Mouse (Mus musculus) stomach, embryonic 16.5 days (tissue): ENCODE data around the gene Gngt2. TPM values are rescaled to one million over a fixed set of nuclear protein-coding genes. Genes with fewer than 3 reads are reported as not detected.

ENCODE experiments used
- ATAC-seq: fragments of 200-750 bp; cut with Nextera tagmentation; 2 replicates; pipeline ENCODE4 v1.8.0; 2017; ENCODE audit warnings: moderate number of reproducible peaks, moderate TSS enrichment; ENCODE audit not compliant: insufficient read depth, low FRiP score
- H3K27ac ChIP-seq: fragments of 300-500 bp; sonication (generic); 2 replicates; pipeline ENCODE4 v1.5.1; 2014; ENCODE audit warnings: low read length
- H3K27me3 ChIP-seq: fragments of 300-500 bp; sonication (generic); 2 replicates; pipeline ENCODE4 v1.6.1; 2014; ENCODE audit warnings: low read length, control low read depth, mixed read lengths; ENCODE audit not compliant: control insufficient read depth, insufficient read depth
- H3K36me3 ChIP-seq: fragments of 300-500 bp; sonication (generic); 2 replicates; pipeline ENCODE4 v1.6.1; 2014; ENCODE audit warnings: low read length; ENCODE audit not compliant: control insufficient read depth, insufficient read depth
- H3K4me1 ChIP-seq: fragments of 300-500 bp; sonication (generic); 2 replicates; pipeline ENCODE4 v1.6.1; 2014; ENCODE audit warnings: low read length, control low read depth, mixed read lengths; ENCODE audit not compliant: control insufficient read depth, insufficient read depth
- H3K4me2 ChIP-seq: fragments of 300-500 bp; sonication (generic); 2 replicates; pipeline ENCODE4 v1.6.1; 2014; ENCODE audit warnings: low read depth, low read length, mixed read lengths
- H3K4me3 ChIP-seq: fragments of 300-500 bp; sonication (generic); replicated peaks from 2 replicates; pipeline ENCODE4 v1.5.1; 2014; ENCODE audit warnings: mild to moderate bottlenecking, low read length
- H3K9ac ChIP-seq: fragments of 300-500 bp; sonication (generic); 2 replicates; pipeline ENCODE4 v1.6.1; 2014; ENCODE audit warnings: low read length
- H3K9me3 ChIP-seq: fragments of 300-500 bp; sonication (generic); replicated peaks from 2 replicates; pipeline ENCODE4 v1.6.1; 2016; ENCODE audit warnings: low read length, control low read depth; ENCODE audit not compliant: control insufficient read depth
- WGBS: fragments of 180-500 bp; shearing (Covaris S2); extraction: QIAGEN DNeasy Blood & Tissue Kit; methylation state at CpG from one replicate; pipeline ENCODE4 v1.1.7; 2014; 5-methylcytosine and 5-hydroxymethylcytosine counted together
- polyA plus RNA-seq: library from polyadenylated mRNA; unstranded; fragments of >200 nt; fragmentation: Nextera tagmentation; extraction: Ambion mirVana; gene quantifications from 2 replicates; pipeline ENCODE4 v1.2.1, GENCODE M21; 2015

The Gngt2 gene
- polyA plus RNA-seq, 1 experiment from 2014 or later, result 18.2 TPM

DNA sequence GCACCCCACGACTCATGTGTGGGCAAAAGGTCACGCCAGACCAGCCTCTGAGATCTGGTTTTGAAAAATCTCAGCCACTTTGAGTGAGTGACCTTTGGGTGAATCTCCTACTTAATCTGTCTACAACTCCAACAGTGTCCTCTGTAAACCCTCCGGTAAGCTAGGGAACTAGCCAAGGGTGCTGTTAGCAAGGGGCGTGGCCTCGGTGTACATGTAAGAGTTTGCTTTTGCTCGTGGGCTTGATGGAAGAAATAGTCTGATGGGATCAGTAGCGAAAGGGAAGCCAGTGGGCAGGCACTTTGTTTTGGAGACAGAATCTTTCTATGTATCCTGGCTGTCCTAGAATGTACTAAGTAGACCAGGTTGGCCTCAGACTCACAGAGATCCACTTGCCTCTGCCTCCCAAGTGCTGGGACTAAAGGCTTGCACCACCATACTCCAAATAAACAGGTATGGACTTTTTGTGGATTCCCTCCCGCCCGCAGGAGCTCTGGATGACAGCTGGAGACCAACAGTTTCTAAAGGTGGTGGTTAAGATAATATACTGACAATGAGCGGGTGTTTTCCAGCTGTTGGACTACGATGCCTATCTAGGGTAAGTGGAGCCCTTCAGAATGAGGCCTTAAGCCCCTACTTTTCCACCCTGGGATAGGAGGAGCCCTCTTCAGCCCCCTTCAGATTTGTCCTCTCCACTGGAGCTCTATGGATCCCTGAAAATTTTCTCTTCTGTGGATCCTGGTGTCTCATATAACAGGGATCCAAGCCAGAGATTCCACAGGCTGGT is 8.6 kb upstream of the Gngt2 start:
- Histone ChIP-seq H3K27me3 (peaks cover 60% of the 10 kb centered on the region), H3K4me2 (no peak overlapping the region), H3K4me3 (no peak overlapping the region), H3K4me1 (peaks cover 21% of the 10 kb centered on the region), H3K36me3 (no peaks in the 10 kb centered on the region), H3K27ac (no peak overlapping the region), H3K9ac (no peak overlapping the region), H3K9me3 (no peaks in the 10 kb centered on the region)
- WGBS, result 70% methylated on average over 11 of the region's 11 CpGs
- ATAC-seq, result no peak

DNA sequence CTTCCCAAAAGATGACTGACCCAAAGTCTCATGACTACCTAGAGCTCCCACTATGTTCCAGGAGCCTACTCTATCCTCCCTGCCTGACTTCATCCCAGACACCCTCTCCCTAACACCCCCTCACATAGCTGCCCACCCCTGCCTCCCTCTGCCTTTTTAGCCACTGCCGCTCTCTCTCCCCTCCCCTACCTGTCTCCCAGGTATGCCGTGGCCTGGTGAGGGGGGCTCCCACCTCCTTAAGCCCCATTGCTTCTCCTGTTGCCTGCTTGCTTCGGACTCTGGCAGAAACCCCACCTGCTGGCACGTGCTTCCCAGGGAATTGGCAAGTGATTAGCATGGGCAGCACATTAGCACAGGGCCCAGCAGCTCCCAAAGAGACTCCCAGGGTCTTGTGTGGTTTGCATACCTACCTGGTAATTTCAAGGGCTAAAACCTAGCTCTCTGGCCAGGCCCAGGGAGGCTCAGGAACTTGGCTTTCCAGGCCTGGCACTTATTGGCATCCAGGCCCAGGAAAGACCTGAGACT is 7.4 kb upstream of the Gngt2 start:
- no peak overlapping the region for H3K9ac ChIP-seq
- H3K4me1 ChIP-seq, result peaks cover 22% of the 10 kb centered on the region
- H3K27me3 ChIP-seq, result peaks cover 72% of the 10 kb centered on the region
- H3K9me3 ChIP-seq, result no peaks in the 10 kb centered on the region
- no peak for ATAC-seq
- H3K36me3 ChIP-seq, result no peaks in the 10 kb centered on the region
- H3K4me3 ChIP-seq, result no peak overlapping the region
- WGBS, result 40% methylated on average over 4 of the region's 4 CpGs
- no peak overlapping the region for H3K27ac ChIP-seq
- H3K4me2 ChIP-seq, result no peak overlapping the region

DNA sequence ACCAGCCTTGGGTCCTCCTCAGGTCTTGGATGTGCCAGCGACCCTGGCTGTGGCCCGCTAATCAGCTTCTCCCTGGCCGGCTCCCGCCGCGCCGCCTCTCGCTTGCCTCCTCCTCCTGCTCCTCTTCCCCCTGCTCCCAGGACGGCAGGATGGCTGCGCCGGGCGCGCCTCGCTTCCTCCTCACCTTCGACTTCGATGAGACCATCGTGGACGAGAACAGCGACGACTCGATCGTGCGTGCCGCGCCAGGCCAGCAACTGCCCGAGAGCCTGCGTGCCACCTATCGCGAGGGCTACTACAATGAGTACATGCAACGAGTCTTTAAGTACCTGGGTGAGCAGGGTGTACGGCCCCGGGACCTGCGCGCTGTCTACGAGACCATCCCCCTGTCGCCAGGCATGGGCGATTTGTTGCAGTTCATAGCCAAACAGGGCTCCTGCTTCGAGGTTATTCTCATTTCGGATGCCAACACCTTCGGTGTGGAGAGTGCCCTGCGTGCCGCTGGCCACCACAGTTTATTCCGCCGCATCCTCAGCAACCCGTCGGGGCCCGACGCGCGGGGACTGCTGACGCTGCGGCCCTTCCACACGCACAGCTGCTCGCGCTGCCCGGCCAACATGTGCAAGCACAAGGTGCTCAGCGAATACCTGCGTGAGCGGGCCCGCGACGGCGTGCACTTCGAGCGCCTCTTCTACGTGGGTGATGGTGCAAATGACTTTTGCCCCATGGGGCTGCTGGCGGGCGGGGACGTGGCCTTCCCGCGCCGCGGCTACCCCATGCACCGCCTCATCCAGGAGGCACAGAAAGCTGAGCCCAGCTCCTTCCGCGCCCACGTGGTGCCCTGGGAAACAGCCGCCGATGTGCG is 6.4 kb upstream of the Gngt2 start:
- WGBS, result 3% methylated on average over 80 of the region's 80 CpGs
- H3K4me2 ChIP-seq, result peak overlapping the region; percentile 52
- no peaks in the 10 kb centered on the region for H3K9me3 ChIP-seq
- no peak for ATAC-seq
- H3K27ac ChIP-seq, result no peak overlapping the region
- H3K4me1 ChIP-seq, result peaks cover 31% of the 10 kb centered on the region
- no peaks in the 10 kb centered on the region for H3K36me3 ChIP-seq
- peak overlapping the region; percentile 45 for H3K9ac ChIP-seq
- H3K4me3 ChIP-seq, result peak overlapping the region; percentile 38
- H3K27me3 ChIP-seq, result peaks cover 74% of the 10 kb centered on the region

DNA sequence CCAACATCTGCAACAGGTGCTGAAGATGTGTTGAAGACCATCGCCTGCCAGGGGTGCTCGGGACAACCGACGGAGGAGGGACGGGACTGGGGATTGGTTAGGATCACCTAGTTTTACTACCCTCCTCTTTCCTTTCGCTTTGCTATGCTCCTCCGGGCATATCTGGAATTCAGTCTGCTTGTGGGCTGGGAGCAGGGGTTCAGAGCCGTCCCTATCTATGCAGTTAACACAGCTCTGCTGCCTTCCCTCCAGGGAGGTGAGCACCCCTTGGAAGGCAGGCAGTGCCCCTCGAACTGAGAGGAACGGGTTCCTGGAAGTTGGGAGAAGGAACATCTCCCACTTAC is 5.8 kb upstream of the Gngt2 start:
- Histone ChIP-seq H3K36me3 (no peaks in the 10 kb centered on the region), H3K27me3 (peaks cover 74% of the 10 kb centered on the region), H3K4me3 (peak overlapping the region; percentile 38), H3K27ac (no peak overlapping the region), H3K4me2 (peak overlapping the region; percentile 52), H3K4me1 (peaks cover 36% of the 10 kb centered on the region), H3K9ac (peak overlapping the region; percentile 45; the same call in 1 of the 2 replicates), H3K9me3 (no peaks in the 10 kb centered on the region)
- 7% methylated on average over 10 of the region's 10 CpGs for WGBS
- ATAC-seq, result no peak

DNA sequence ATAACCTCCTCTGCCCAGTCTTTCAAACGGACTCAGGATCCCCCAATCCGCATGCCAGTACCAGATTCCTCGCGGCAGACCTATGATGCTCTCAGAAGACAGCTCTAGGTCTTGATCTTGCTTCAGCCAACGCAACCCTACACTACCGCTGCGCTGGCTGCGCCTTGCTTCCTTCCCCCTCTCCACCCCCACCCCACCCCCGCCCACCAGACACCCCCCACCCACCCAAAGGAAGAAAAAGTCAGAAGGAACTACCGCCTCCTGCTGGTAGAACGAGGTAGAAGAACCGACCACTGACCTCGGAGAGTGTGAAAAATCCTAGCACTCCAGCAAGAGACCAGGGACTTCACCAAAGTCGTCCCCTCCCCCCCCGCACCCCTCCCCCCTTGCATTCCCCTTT is 5.4 kb upstream of the Gngt2 start:
- Histone ChIP-seq H3K4me3 (peak overlapping the region; percentile 38), H3K4me2 (peak overlapping the region; percentile 52; the same call in 1 of the 2 replicates), H3K36me3 (no peaks in the 10 kb centered on the region), H3K9ac (no peak overlapping the region), H3K4me1 (peaks cover 36% of the 10 kb centered on the region), H3K9me3 (no peaks in the 10 kb centered on the region), H3K27me3 (peaks cover 73% of the 10 kb centered on the region), H3K27ac (no peak overlapping the region)
- no peak for ATAC-seq
- 7% methylated on average over 14 of the region's 15 CpGs for WGBS

DNA sequence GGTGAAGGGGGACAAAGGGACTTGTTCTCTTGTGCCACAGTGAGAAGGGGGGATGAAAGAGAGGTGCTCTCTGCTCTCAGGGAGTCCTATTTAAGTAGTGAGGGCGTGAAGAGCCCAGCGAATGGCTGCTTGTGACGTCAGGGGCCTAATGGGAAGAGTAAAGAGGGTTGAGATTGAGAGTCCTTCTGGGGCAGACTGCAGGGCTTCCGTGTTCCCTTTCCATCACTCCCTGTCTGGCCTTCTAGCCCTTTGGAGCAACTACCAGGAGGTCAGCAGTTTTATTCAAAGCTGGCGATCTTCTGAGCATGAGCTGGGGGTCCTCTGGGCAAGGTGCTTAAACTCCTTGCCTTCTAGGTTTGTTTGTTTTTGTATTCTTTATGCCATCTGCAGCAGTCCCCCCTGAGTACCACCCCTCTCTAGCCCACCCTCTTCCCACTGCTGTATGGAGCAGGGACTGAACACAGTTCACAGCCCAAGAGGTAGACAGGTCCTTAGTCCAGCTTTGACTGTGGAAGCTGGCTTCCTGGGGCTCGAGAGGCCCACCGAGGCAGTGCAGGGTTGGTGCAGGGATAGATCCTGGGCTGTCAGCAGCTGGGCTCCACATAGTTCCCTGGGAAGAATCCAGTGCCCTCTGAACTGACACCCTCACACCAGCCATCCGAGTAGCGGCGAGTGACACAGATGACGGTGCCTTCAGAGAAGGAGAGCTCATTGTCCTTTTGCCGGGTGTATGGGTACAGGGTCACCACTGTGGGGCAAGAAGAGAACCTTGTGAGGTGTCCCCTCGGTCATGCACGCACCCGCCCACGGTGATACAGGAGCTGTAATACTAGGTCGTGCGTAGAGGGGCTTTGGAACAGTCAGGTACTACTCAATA is 4.6 kb upstream of the Gngt2 start:
- H3K27me3 ChIP-seq, result peaks cover 70% of the 10 kb centered on the region
- 56% methylated on average over 18 of the region's 18 CpGs for WGBS
- H3K36me3 ChIP-seq, result no peaks in the 10 kb centered on the region
- no peak for ATAC-seq
- H3K9ac ChIP-seq, result no peak overlapping the region
- H3K4me3 ChIP-seq, result no peak overlapping the region
- peaks cover 42% of the 10 kb centered on the region for H3K4me1 ChIP-seq
- no peaks in the 10 kb centered on the region for H3K9me3 ChIP-seq
- H3K4me2 ChIP-seq, result no peak overlapping the region
- no peak overlapping the region for H3K27ac ChIP-seq

DNA sequence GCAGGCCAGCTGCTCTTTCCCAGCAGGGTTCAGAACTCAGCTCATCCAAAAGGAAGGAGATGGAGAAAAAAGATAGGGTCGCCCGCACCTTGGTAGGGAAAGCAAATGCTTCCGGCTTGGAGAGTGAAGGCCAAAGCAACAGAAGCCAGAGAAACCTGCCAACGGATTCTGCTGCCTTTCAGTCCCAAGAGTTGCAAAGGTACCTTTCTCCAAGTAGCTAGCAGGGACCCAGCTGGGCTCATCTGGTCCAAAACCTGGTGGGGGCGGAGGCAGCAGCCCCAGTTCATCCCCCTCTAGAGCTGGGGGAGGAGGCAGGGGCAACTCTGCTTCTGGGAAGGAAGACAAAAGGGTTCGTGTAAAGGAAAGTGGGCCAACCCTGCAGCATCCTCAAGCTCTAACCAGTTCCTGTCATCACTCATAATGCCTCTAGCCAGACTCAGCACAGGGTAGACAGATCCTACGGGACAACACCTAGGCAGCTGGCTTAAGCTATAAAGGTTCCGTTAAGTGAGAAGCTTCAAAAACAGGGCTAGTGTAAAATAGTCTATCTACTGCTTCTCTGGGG is 3.9 kb upstream of the Gngt2 start:
- no peak overlapping the region for H3K27ac ChIP-seq
- 37% methylated on average over 8 of the region's 8 CpGs for WGBS
- H3K9ac ChIP-seq, result no peak overlapping the region
- no peak for ATAC-seq
- no peak overlapping the region for H3K4me3 ChIP-seq
- peaks cover 44% of the 10 kb centered on the region for H3K4me1 ChIP-seq
- H3K27me3 ChIP-seq, result peaks cover 67% of the 10 kb centered on the region
- H3K36me3 ChIP-seq, result no peaks in the 10 kb centered on the region
- H3K9me3 ChIP-seq, result no peaks in the 10 kb centered on the region
- H3K4me2 ChIP-seq, result no peak overlapping the region

DNA sequence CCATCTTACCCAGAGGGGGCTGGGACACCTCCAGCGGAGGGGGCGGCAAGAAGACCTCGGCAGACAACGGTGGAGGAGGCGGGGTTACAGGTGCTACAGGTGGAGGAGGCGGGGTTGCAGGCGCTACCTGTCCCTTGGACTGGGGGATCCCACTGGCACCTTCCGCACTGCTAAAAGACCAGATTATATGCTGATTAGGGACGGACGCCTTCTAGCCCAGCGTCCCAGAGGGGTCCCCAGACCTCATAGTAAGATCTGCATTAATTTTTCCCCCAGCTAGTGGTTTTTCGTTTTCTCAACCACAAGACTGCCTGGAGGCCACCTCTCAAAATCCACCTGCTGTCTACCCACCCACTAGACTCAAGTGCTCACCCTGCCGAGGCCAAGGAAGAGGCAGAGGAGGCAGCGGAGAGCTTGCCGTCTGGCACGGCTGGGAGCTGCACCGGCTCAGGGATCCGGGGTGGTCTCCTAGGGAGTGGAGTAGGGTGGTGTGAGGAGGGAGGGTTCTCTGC is 3.3 kb upstream of the Gngt2 start:
- no peak for ATAC-seq
- Histone ChIP-seq H3K4me1 (peaks cover 44% of the 10 kb centered on the region), H3K36me3 (no peaks in the 10 kb centered on the region), H3K9me3 (no peaks in the 10 kb centered on the region), H3K4me2 (no peak overlapping the region), H3K9ac (no peak overlapping the region), H3K27ac (no peak overlapping the region), H3K27me3 (peaks cover 61% of the 10 kb centered on the region), H3K4me3 (no peak overlapping the region)
- WGBS, result 14% methylated on average over 18 of the region's 18 CpGs
